Mouse (Mus musculus): Measurements from ENCODE around the gene Gm20388. TPM values are rescaled to one million over a fixed set of nuclear protein-coding genes. Genes with fewer than 3 reads are reported as not detected.

Gm20388 gene
- polyA plus RNA-seq, 1 experiment from 2014 or later: not detected

GRCm38 (mm10) chr8:124098953-124099622 is 4188.4 kb downstream of the Gm20388 start:
- 0 out of 2 replicates have a peak, but pooled peaks cover 4% of the 10 kb centered on the region for H3K4me1 ChIP-seq (ENCODE audit: control insufficient read depth, insufficient read depth, low read length)
- H3K36me3 ChIP-seq (ENCODE audit: control insufficient read depth, insufficient read depth, low read length): no peaks in the 10 kb centered on the region
- no peak overlapping the region for H3K9ac ChIP-seq (ENCODE audit: low read depth, low read length)
- H3K4me2 ChIP-seq (replicated peaks; ENCODE audit: low read depth, low read length): no peak overlapping the region
- 15% methylated on average over 11 of the region's 11 CpGs for WGBS
- H3K27me3 ChIP-seq (ENCODE audit: control insufficient read depth, insufficient read depth, low read length): no peaks in the 10 kb centered on the region
- H3K9me3 ChIP-seq (ENCODE audit: control insufficient read depth, low read length): no peaks in the 10 kb centered on the region
- H3K4me3 ChIP-seq (ENCODE audit: low read length): no peak overlapping the region
- peak; percentile 87 for ATAC-seq (ENCODE audit: low FRiP score, low TSS enrichment)
- no peak overlapping the region for H3K27ac ChIP-seq (ENCODE audit: low read depth, low read length)

- Histone ChIP-seq H3K9me3 (ENCODE audit: control insufficient read depth, low read length) (no peaks in the 10 kb centered on the region), H3K27ac (ENCODE audit: low read depth, low read length) (no peak overlapping the region), H3K4me2 (replicated peaks; ENCODE audit: low read depth, low read length) (no peak overlapping the region), H3K4me3 (ENCODE audit: low read length) (no peak overlapping the region), H3K27me3 (ENCODE audit: control insufficient read depth, insufficient read depth, low read length) (no peaks in the 10 kb centered on the region), H3K36me3 (ENCODE audit: control insufficient read depth, insufficient read depth, low read length) (no peaks in the 10 kb centered on the region), H3K9ac (ENCODE audit: low read depth, low read length) (no peak overlapping the region), H3K4me1 (ENCODE audit: control insufficient read depth, insufficient read depth, low read length) (0 out of 2 replicates have a peak, but pooled peaks cover 4% of the 10 kb centered on the region)
- ATAC-seq (ENCODE audit: low FRiP score, low TSS enrichment): 0 out of 2 replicates have a peak, but pooled peaks have one; percentile 21
- WGBS: 68% methylated on average over 6 of the region's 6 CpGs
Measured at GRCm38 (mm10) chr8:124099623-124099965, 4189.0 kb downstream of the Gm20388 start.

GRCm38 (mm10) chr8:124105869-124106268 is 4195.2 kb downstream of the Gm20388 start:
- no peak for ATAC-seq (ENCODE audit: low FRiP score, low TSS enrichment)

GRCm38 (mm10) chr8:124106328-124107195 is 4195.9 kb downstream of the Gm20388 start:
- no peak for ATAC-seq (ENCODE audit: low FRiP score, low TSS enrichment)
- 77% methylated on average over 7 of the region's 7 CpGs for WGBS
- Histone ChIP-seq H3K4me3 (ENCODE audit: low read length) (no peak overlapping the region), H3K4me1 (ENCODE audit: control insufficient read depth, insufficient read depth, low read length) (no peaks in the 10 kb centered on the region), H3K9ac (ENCODE audit: low read depth, low read length) (no peak overlapping the region), H3K27ac (ENCODE audit: low read depth, low read length) (no peak overlapping the region), H3K9me3 (ENCODE audit: control insufficient read depth, low read length) (no peaks in the 10 kb centered on the region), H3K27me3 (ENCODE audit: control insufficient read depth, insufficient read depth, low read length) (no peaks in the 10 kb centered on the region), H3K36me3 (ENCODE audit: control insufficient read depth, insufficient read depth, low read length) (no peaks in the 10 kb centered on the region), H3K4me2 (replicated peaks; ENCODE audit: low read depth, low read length) (no peak overlapping the region)

More at GRCm38 (mm10) chr8:124105869-124106268, 4195.2 kb downstream of the Gm20388 start:
- no peaks in the 10 kb centered on the region for H3K4me1 ChIP-seq (ENCODE audit: control insufficient read depth, insufficient read depth, low read length)
- 51% methylated on average over 6 of the region's 6 CpGs for WGBS
- H3K27me3 ChIP-seq (ENCODE audit: control insufficient read depth, insufficient read depth, low read length): no peaks in the 10 kb centered on the region
- no peaks in the 10 kb centered on the region for H3K36me3 ChIP-seq (ENCODE audit: control insufficient read depth, insufficient read depth, low read length)
- no peak overlapping the region for H3K9ac ChIP-seq (ENCODE audit: low read depth, low read length)
- no peaks in the 10 kb centered on the region for H3K9me3 ChIP-seq (ENCODE audit: control insufficient read depth, low read length)
- H3K27ac ChIP-seq (ENCODE audit: low read depth, low read length): no peak overlapping the region
- no peak overlapping the region for H3K4me3 ChIP-seq (ENCODE audit: low read length)
- no peak overlapping the region for H3K4me2 ChIP-seq (replicated peaks; ENCODE audit: low read depth, low read length)

- 66% methylated on average over 10 of the region's 10 CpGs for WGBS
Measured at GRCm38 (mm10) chr8:124113108-124113507, 4202.5 kb downstream of the Gm20388 start.

GRCm38 (mm10) chr8:124125241-124125640 is 4214.6 kb downstream of the Gm20388 start:
- WGBS: 91% methylated on average over 20 of the region's 20 CpGs

More at GRCm38 (mm10) chr8:124113108-124113507, 4202.5 kb downstream of the Gm20388 start:
- Histone ChIP-seq H3K27me3 (ENCODE audit: control insufficient read depth, insufficient read depth, low read length) (no peaks in the 10 kb centered on the region), H3K27ac (ENCODE audit: low read depth, low read length) (no peak overlapping the region), H3K9me3 (ENCODE audit: control insufficient read depth, low read length) (peaks cover 3% of the 10 kb centered on the region; the same call in 1 of the 2 replicates), H3K9ac (ENCODE audit: low read depth, low read length) (no peak overlapping the region), H3K4me1 (ENCODE audit: control insufficient read depth, insufficient read depth, low read length) (no peaks in the 10 kb centered on the region), H3K4me2 (replicated peaks; ENCODE audit: low read depth, low read length) (no peak overlapping the region), H3K4me3 (ENCODE audit: low read length) (no peak overlapping the region), H3K36me3 (ENCODE audit: control insufficient read depth, insufficient read depth, low read length) (no peaks in the 10 kb centered on the region)
- ATAC-seq (ENCODE audit: low FRiP score, low TSS enrichment): no peak

GRCm38 (mm10) chr8:124137261-124137660 is 4226.6 kb downstream of the Gm20388 start:
- peaks cover 16% of the 10 kb centered on the region; the same call in 1 of the 2 replicates for H3K4me1 ChIP-seq (ENCODE audit: control insufficient read depth, insufficient read depth, low read length)
- 61% methylated on average over 5 of the region's 5 CpGs for WGBS
- no peak for ATAC-seq (ENCODE audit: low FRiP score, low TSS enrichment)

More at GRCm38 (mm10) chr8:124125241-124125640, 4214.6 kb downstream of the Gm20388 start:
- H3K9me3 ChIP-seq (ENCODE audit: control insufficient read depth, low read length): peaks cover 12% of the 10 kb centered on the region
- no peak overlapping the region for H3K4me2 ChIP-seq (replicated peaks; ENCODE audit: low read depth, low read length)
- ATAC-seq (ENCODE audit: low FRiP score, low TSS enrichment): no peak
- H3K27me3 ChIP-seq (ENCODE audit: control insufficient read depth, insufficient read depth, low read length): no peaks in the 10 kb centered on the region
- H3K27ac ChIP-seq (ENCODE audit: low read depth, low read length): no peak overlapping the region
- H3K36me3 ChIP-seq (ENCODE audit: control insufficient read depth, insufficient read depth, low read length): no peaks in the 10 kb centered on the region
- H3K9ac ChIP-seq (ENCODE audit: low read depth, low read length): no peak overlapping the region
- H3K4me3 ChIP-seq (ENCODE audit: low read length): no peak overlapping the region
- no peaks in the 10 kb centered on the region for H3K4me1 ChIP-seq (ENCODE audit: control insufficient read depth, insufficient read depth, low read length)

GRCm38 (mm10) chr8:124140211-124140790 is 4229.7 kb downstream of the Gm20388 start:
- no peak for ATAC-seq (ENCODE audit: low FRiP score, low TSS enrichment)
- Histone ChIP-seq H3K27ac (ENCODE audit: low read depth, low read length) (no peak overlapping the region), H3K27me3 (ENCODE audit: control insufficient read depth, insufficient read depth, low read length) (no peaks in the 10 kb centered on the region), H3K4me1 (ENCODE audit: control insufficient read depth, insufficient read depth, low read length) (peaks cover 16% of the 10 kb centered on the region; the same call in 1 of the 2 replicates), H3K9me3 (ENCODE audit: control insufficient read depth, low read length) (no peaks in the 10 kb centered on the region), H3K9ac (ENCODE audit: low read depth, low read length) (no peak overlapping the region), H3K36me3 (ENCODE audit: control insufficient read depth, insufficient read depth, low read length) (no peaks in the 10 kb centered on the region), H3K4me2 (replicated peaks; ENCODE audit: low read depth, low read length) (no peak overlapping the region), H3K4me3 (ENCODE audit: low read length) (no peak overlapping the region)
- WGBS: 47% methylated on average over 11 of the region's 11 CpGs

More at GRCm38 (mm10) chr8:124137261-124137660, 4226.6 kb downstream of the Gm20388 start:
- Histone ChIP-seq H3K9ac (ENCODE audit: low read depth, low read length) (no peak overlapping the region), H3K9me3 (ENCODE audit: control insufficient read depth, low read length) (no peaks in the 10 kb centered on the region), H3K4me3 (ENCODE audit: low read length) (no peak overlapping the region), H3K27ac (ENCODE audit: low read depth, low read length) (no peak overlapping the region), H3K36me3 (ENCODE audit: control insufficient read depth, insufficient read depth, low read length) (no peaks in the 10 kb centered on the region), H3K27me3 (ENCODE audit: control insufficient read depth, insufficient read depth, low read length) (no peaks in the 10 kb centered on the region), H3K4me2 (replicated peaks; ENCODE audit: low read depth, low read length) (no peak overlapping the region)
